Mouse (Mus musculus) megakaryocyte, embryonic 14.5 days (primary cell): ENCODE measurements at regions not wholly inside any gene's neighbourhood (a gene's known extent, or its start where the extent isn't known, plus 50 kb on each side); places are given as distances from the start of the nearest gene placed in this dataset.

ENCODE experiments used
- H3K27me3 ChIP-seq: replicated peaks from 2 replicates; pipeline ENCODE3; 2012; ENCODE audit warnings: inconsistent platforms
- H3K36me3 ChIP-seq: replicated peaks from 2 replicates; pipeline ENCODE3; 2012; ENCODE audit warnings: low read length, inconsistent platforms, mixed read lengths
- H3K4me1 ChIP-seq: 2 replicates; pipeline ENCODE4 v1.6.1; 2012; ENCODE audit warnings: inconsistent platforms
- H3K4me3 ChIP-seq: replicated peaks from 2 replicates; pipeline ENCODE3; 2012; ENCODE audit warnings: moderate library complexity, mild to moderate bottlenecking, inconsistent platforms
- H3K9me3 ChIP-seq: 2 replicates; pipeline ENCODE4 v1.6.1; 2012; ENCODE audit warnings: inconsistent platforms
- FLI1 ChIP-seq: IDR thresholded peaks from 2 replicates; pipeline ENCODE4 v1.6.1; 2012; ENCODE audit warnings: low read length, inconsistent platforms, mixed read lengths
- GATA1 ChIP-seq: IDR thresholded peaks from 3 replicates; pipeline ENCODE4 v1.6.1; 2012; ENCODE audit warnings: mixed read lengths, low read length, inconsistent platforms, borderline replicate concordance

DNA sequence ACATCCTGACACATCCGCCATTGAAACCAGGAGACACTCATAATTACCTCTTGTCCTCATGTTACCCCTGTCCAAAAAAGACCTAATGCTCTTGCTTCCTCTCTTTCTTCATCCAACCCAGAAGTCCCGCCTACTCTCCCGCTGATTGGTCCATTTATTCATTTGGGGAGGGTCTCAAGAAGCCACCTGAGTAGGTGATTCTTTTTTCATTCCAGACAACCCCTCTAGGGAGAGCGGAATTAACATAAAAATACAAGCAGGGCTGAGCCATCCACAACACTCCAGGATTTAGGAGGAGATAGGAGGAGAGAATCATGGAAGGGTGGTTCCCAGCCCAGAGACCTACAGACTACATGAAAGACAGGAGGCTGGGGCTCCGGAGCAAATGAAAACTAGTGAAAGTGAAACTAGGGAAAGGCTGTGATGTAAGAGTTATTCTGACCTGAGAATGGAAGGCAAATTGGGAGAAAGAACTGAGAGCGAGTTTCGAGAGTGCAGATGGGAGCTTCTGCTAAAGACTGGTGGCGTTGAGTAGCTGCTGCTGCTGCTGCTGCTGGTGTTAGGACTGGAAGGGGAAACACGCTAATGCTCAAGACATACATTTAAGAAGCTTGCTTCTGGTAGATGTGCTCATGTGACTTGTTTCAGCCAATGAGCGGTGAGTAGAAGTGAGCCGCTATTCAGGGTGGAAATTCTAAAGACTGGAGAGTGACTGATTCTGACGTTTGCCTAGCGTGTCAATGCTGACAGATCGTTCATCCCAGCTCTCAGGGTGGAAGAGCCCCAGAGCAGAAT, 55.0 kb upstream of the Mmp2 start:
- Histone ChIP-seq H3K4me1 (no peaks in the 10 kb centered on the region), H3K36me3 (no peaks in the 10 kb centered on the region), H3K9me3 (0 out of 2 replicates have a peak, but pooled peaks cover 12% of the 10 kb centered on the region), H3K27me3 (no peaks in the 10 kb centered on the region), H3K4me3 (peak overlapping the region; percentile 80)
- no peak for TF ChIP-seq FLI1
- TF ChIP-seq GATA1 = no peak

DNA sequence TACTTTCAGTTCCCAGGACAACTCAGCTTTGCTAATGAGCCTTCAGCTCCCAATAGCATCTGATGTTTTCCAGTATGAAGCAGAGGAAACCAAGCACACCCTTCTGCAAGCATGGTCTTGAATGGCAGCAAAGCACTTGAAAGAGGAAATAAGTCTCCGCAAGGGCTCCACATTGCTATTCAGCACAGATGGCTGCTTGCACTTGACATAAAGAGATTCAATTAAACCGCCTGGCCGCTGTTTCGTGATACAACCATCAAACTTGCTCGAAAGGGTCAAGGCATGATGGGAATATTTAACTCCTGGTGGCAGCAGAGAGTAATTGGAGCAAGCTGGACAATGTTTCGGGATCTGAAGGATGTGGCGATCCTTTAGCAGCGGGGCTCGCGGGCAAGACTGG, 54.3 kb upstream of the Mmp2 start:
- Histone ChIP-seq H3K36me3 (no peaks in the 10 kb centered on the region), H3K4me3 (no peak overlapping the region), H3K4me1 (no peaks in the 10 kb centered on the region), H3K27me3 (no peaks in the 10 kb centered on the region), H3K9me3 (0 out of 2 replicates have a peak, but pooled peaks cover 12% of the 10 kb centered on the region)
- TF ChIP-seq FLI1 = no peak
- TF ChIP-seq GATA1 = no peak

- Histone ChIP-seq H3K4me3 (no peak overlapping the region), H3K4me1 (no peaks in the 10 kb centered on the region), H3K36me3 (no peaks in the 10 kb centered on the region), H3K9me3 (0 out of 2 replicates have a peak, but pooled peaks cover 6% of the 10 kb centered on the region), H3K27me3 (no peaks in the 10 kb centered on the region)
- TF ChIP-seq GATA1 (no peak), FLI1 (no peak)
These were observed 51.9 kb upstream of the Mmp2 start for GRCm38 (mm10) chr8:92775186-92775585.

DNA sequence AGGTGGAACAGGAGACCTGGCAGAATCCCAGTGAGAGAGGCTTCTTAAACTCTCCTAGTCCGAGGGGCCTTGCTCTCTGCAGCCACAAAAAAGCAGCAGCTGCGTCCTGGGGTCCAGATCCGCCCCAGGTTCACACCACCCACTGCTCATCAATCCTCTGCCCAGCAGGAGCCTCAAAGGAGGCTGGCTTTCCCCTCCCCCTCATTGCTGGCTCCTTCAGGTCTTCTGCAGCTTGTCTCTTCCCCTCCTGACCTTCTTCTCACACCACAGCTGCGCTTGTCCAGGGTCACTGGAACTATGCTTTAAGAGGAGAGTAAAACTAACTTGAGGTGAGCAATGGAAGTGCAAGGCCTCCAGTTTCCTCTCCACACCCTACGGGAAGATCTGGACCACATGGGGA, 50.0 kb upstream of the Mmp2 start:
- H3K4me3 ChIP-seq = no peak overlapping the region
- H3K36me3 ChIP-seq = no peaks in the 10 kb centered on the region
- H3K9me3 ChIP-seq = 0 out of 2 replicates have a peak, but pooled peaks cover 6% of the 10 kb centered on the region
- H3K27me3 ChIP-seq = no peaks in the 10 kb centered on the region
- no peaks in the 10 kb centered on the region for H3K4me1 ChIP-seq
- TF ChIP-seq GATA1 = no peak
- TF ChIP-seq FLI1 = no peak
